Comparison of ENCODE assay signal across 9 mouse cellular contexts in the genomic region with DNA sequence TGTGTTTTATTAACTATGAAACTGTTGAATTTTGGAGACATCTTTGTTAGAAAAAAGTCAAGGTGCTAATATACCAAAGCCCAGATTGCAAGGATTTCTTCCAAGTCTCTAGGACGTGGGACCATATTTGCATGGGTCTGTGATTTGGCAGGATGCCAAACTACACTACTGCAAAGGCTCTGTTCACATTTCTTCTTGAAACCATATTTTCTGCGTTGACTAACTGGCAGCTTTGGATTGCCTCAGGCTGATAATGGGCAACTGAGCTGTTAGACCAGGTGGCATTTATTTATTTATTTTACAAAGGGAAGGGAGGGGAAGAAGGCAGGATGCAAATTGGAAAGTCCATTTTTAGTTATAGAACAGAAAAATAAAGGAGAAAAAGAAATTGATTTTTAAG.
DNase-seq lines count a peak whose midpoint lies in the region; ATAC-seq lines count a peak whose summit lies in the region.
"Had no signal": no experiment of that assay in that cellular context is flagged by ENCODE, and none has a peak within 500 bp of the region (broad histone marks: within the 10 kb centered on the region; RNA-seq: fewer than 3 reads in every experiment).

No protein-coding gene starts in this region.

- no peak overlapping the region for H3K4me2 ChIP-seq in hindbrain, embryonic 12.5 days (replicated peaks)
- H3K4me2 ChIP-seq in hindbrain, embryonic 11.5 days (replicated peaks; ENCODE audit: low read depth, low read length), result no peak overlapping the region
- H3K4me2 ChIP-seq: liver, embryonic 11.5 days had no signal

- 0 out of 2 replicates have a peak, but pooled peaks have one; percentile 16 for ATAC-seq in hindbrain, embryonic 12.5 days (ENCODE audit: low FRiP score)
- no peak for ATAC-seq in hindbrain, embryonic 11.5 days (ENCODE audit: low FRiP score)

- no peak overlapping the region for H3K27ac ChIP-seq in hindbrain, embryonic 12.5 days
- H3K27ac ChIP-seq in hindbrain, embryonic 11.5 days (ENCODE audit: low read depth, low read length), result no peak overlapping the region
- H3K27ac ChIP-seq: kidney, postnatal 0 days had no signal

- H3K4me1 ChIP-seq in hindbrain, embryonic 12.5 days, result no peaks in the 10 kb centered on the region; the same call in 1 of the 2 replicates
- H3K4me1 ChIP-seq in hindbrain, embryonic 11.5 days (replicated peaks; ENCODE audit: control insufficient read depth, insufficient read depth, low read length), result no peaks in the 10 kb centered on the region

- no peaks in the 10 kb centered on the region for H3K27me3 ChIP-seq in hindbrain, embryonic 12.5 days
- no peaks in the 10 kb centered on the region for H3K27me3 ChIP-seq in hindbrain, embryonic 11.5 days (ENCODE audit: control insufficient read depth, insufficient read depth, low read length)

- no peak overlapping the region for H3K4me3 ChIP-seq in hindbrain, embryonic 12.5 days
- H3K4me3 ChIP-seq in hindbrain, embryonic 11.5 days (ENCODE audit: low read depth, low read length), result no peak overlapping the region

- no peak overlapping the region for H3K9ac ChIP-seq in hindbrain, embryonic 12.5 days
- H3K9ac ChIP-seq in hindbrain, embryonic 11.5 days (ENCODE audit: low read depth, low read length), result no peak overlapping the region

- DNase-seq in hindbrain, embryonic 11.5 days (ENCODE audit: low spot score), result no peak
- DNase-seq in right cerebral cortex, adult 18-20 months, result peak; percentile 1
- DNase-seq in right cerebral cortex, postnatal 36 days (ENCODE audit: low spot score in 2 of 2), result no peak
- DNase-seq in forelimb bud, embryonic 11.5 days (ENCODE audit: low read depth, low spot score), result peak; percentile 7
- DNase-seq in heart, adult 9 months (ENCODE audit: low spot score in 2 of 2), result no peak
- no peak for DNase-seq in gastrocnemius, postnatal 10 days

- 37% methylated on average over 2 of the region's 2 CpGs for WGBS in hindbrain, embryonic 12.5 days
- WGBS in hindbrain, embryonic 11.5 days, result 59% methylated on average over 2 of the region's 2 CpGs

- no peaks in the 10 kb centered on the region for H3K36me3 ChIP-seq in hindbrain, embryonic 12.5 days
- H3K36me3 ChIP-seq in hindbrain, embryonic 11.5 days (ENCODE audit: control insufficient read depth, insufficient read depth, low read length), result no peaks in the 10 kb centered on the region

- H3K9me3 ChIP-seq in hindbrain, embryonic 12.5 days (replicated peaks), result no peaks in the 10 kb centered on the region
- no peaks in the 10 kb centered on the region for H3K9me3 ChIP-seq in hindbrain, embryonic 11.5 days (ENCODE audit: control insufficient read depth, low read length)

Comparison
In these comparisons a context has a peak if more than half of its experiments do, and no peak if none do; other contexts are left out.
1. DNase-seq: peak in right cerebral cortex, adult 18-20 months (single experiment) and forelimb bud, embryonic 11.5 days (single experiment); none in hindbrain, embryonic 11.5 days (single experiment), right cerebral cortex, postnatal 36 days (0 of 2), heart, adult 9 months (0 of 2) and gastrocnemius, postnatal 10 days (single experiment).